Mouse (Mus musculus) neural tube, embryonic 13.5 days (tissue): ENCODE measurements around the gene Lrtm2. TPM values are rescaled to one million over a fixed set of nuclear protein-coding genes. Genes with fewer than 3 reads are reported as not detected.
A peak's percentile ranks its signal among the peaks of the same experiment; 100 is the strongest.
"Not testable (repeated sequence)": the region's sequence is repeated elsewhere in the genome, so short reads cannot be mapped to it uniquely, and the experiment has no call there.

Source experiments
- ATAC-seq: fragments of 200-750 bp; cut with Nextera tagmentation; 2 replicates; pipeline ENCODE4 v1.8.0; 2017; ENCODE audit warnings: low read depth, mild to moderate bottlenecking, moderate TSS enrichment, moderate library complexity
- H3K27ac ChIP-seq: fragments of 300-500 bp; sonication (generic); replicated peaks from 2 replicates; pipeline ENCODE4 v1.5.1; 2015; ENCODE audit warnings: moderate library complexity, mild to moderate bottlenecking, inconsistent platforms
- H3K27me3 ChIP-seq: fragments of 300-500 bp; sonication (generic); 2 replicates; pipeline ENCODE4 v1.6.1; 2015; ENCODE audit warnings: mild to moderate bottlenecking, inconsistent platforms
- H3K36me3 ChIP-seq: fragments of 300-500 bp; sonication (generic); 2 replicates; pipeline ENCODE4 v1.6.1; 2015; ENCODE audit warnings: mild to moderate bottlenecking, inconsistent platforms
- H3K4me1 ChIP-seq: fragments of 300-500 bp; sonication (generic); replicated peaks from 2 replicates; pipeline ENCODE4 v1.6.1; 2015; ENCODE audit warnings: inconsistent platforms
- H3K4me2 ChIP-seq: fragments of 300-500 bp; sonication (generic); 2 replicates; pipeline ENCODE4 v1.6.1; 2015; ENCODE audit warnings: inconsistent platforms, mild to moderate bottlenecking, moderate library complexity
- H3K4me3 ChIP-seq: fragments of 300-500 bp; sonication (generic); 2 replicates; pipeline ENCODE4 v1.5.1; 2015; ENCODE audit warnings: mild to moderate bottlenecking, inconsistent platforms
- H3K9ac ChIP-seq: fragments of 300-500 bp; sonication (generic); 2 replicates; pipeline ENCODE4 v1.6.1; 2015; ENCODE audit warnings: moderate library complexity, mild to moderate bottlenecking, inconsistent platforms
- H3K9me3 ChIP-seq: fragments of 300-500 bp; sonication (generic); 2 replicates; pipeline ENCODE4 v1.6.1; 2016; ENCODE audit warnings: inconsistent platforms
- WGBS: fragments of 180-500 bp; shearing (Covaris S2); methylation state at CpG from one replicate; pipeline ENCODE4 v1.1.7; 2015; 5-methylcytosine and 5-hydroxymethylcytosine counted together
- polyA plus RNA-seq: library from polyadenylated mRNA; unstranded; fragments of >200 nt; fragmentation: Nextera tagmentation; extraction: Ambion mirVana; gene quantifications from 2 replicates; pipeline ENCODE4 v1.2.1, GENCODE M21; 2015

Gene Lrtm2
- 3.4 and 3.8 TPM in 2 replicates for polyA plus RNA-seq

DNA sequence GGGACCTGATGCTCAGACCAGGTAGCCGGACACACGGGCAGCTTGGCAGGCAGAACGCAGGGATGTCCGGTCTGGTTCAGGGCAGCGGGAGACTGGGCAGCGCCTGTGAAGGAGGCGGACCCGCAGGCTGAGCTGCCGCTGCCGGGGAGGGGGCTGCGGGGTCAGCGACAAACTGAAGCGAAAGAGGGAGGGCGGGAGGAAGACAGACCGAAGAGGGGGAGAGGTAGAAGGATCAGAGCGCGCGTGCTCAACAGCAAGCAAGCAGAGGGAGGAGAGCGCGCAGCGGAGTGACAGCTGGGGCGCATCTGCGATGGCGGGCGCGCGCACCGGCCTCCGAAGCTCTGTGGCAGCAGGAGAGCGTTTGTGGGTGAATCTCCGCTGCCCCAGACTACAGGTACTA, at the start of gene Lrtm2:
Lrtm2 (minus strand) TSS at position 261 of the 400 bp plus-strand sequence.
- Histone ChIP-seq H3K4me1 (peaks cover 57% of the 10 kb centered on the region), H3K4me2 (peak within 1 kb of the TSS; percentile 78), H3K9me3 (no peaks in the 10 kb centered on the region), H3K27me3 (peaks cover 59% of the 10 kb centered on the region), H3K4me3 (peak within 1 kb of the TSS; percentile 52), H3K27ac (peak within 1 kb of the TSS; percentile 49), H3K9ac (peak within 1 kb of the TSS; percentile 77), H3K36me3 (no peaks in the 10 kb centered on the region)
- under 1% methylated on average over 28 of the region's 31 CpGs for WGBS
- peak; percentile 25; the same call in 1 of the 2 replicates for ATAC-seq

DNA sequence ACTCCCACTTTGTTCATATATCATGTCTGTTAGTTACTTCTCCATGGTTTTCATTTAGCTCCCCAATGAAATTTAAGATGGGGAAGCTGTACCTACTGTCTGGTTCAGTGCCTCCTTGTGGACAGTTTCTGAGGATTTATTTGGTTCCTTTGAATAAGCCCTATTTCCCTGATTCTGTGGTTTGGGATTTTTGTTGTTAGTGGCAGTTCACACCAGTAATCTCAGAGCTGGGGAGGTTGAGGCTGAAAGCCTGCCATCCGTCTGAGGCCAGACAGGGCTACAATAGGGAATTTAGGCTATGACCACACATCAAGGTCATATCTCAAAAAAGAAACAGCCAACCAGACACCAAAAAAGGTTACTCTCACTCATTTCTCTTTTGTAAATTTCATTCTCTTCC, 48.1 kb upstream of the Lrtm2 start:
- Histone ChIP-seq H3K27me3 (no peaks in the 10 kb centered on the region), H3K4me1 (no peaks in the 10 kb centered on the region), H3K27ac (no peak overlapping the region), H3K36me3 (no peaks in the 10 kb centered on the region), H3K4me3 (no peak overlapping the region), H3K9ac (no peak overlapping the region), H3K4me2 (no peak overlapping the region), H3K9me3 (no peaks in the 10 kb centered on the region)
- no peak for ATAC-seq
- WGBS = 79% methylated on average over 1 of the region's 1 CpGs

DNA sequence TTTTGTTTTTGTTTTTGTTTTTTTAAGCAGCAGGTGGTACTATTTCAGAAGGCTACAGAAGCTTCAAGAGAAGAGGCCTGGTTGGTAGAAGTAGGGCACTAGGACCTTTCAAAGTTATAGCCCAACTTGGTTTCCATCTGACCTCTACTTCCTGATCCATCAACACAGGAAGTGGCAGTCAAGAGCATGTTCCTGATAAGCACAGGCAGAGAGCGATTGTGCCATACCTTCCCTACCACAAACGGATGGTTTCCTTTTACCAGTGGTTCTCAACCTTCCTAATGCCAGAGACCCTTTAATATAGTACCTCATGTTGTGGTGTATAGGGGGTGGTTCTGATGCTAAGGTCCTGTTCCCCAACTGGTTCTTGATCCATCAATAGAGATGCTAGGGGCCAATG, 47.0 kb upstream of the Lrtm2 start:
- no peaks in the 10 kb centered on the region for H3K9me3 ChIP-seq
- no peak overlapping the region for H3K9ac ChIP-seq
- H3K36me3 ChIP-seq = no peaks in the 10 kb centered on the region
- 87% methylated on average over 2 of the region's 2 CpGs for WGBS
- no peak overlapping the region for H3K4me2 ChIP-seq
- no peak overlapping the region for H3K4me3 ChIP-seq
- no peaks in the 10 kb centered on the region for H3K4me1 ChIP-seq
- no peaks in the 10 kb centered on the region for H3K27me3 ChIP-seq
- no peak overlapping the region for H3K27ac ChIP-seq
- ATAC-seq = no peak

DNA sequence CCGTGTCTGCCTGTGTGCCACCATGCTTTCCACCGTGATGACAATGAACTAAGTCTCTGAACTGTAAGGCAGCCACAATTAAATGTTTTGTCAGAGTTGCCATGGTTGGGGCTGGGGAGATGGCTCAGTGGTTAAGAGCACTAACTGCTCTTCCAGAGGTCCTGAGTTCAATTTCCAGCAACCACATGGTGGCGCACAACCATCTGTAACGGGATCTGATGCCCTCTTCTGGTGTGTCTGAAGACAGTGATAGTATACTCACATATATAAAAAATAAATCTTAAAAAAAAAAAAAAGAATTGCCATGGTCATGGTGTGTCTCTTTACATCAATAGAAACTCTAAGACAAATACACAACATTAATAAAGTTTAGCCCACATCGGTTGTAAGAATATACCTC, 44.5 kb upstream of the Lrtm2 start:
- Histone ChIP-seq H3K4me3 (no peak overlapping the region), H3K9me3 (no peaks in the 10 kb centered on the region), H3K9ac (no peak overlapping the region), H3K4me1 (no peaks in the 10 kb centered on the region), H3K36me3 (no peaks in the 10 kb centered on the region), H3K27ac (no peak overlapping the region), H3K27me3 (no peaks in the 10 kb centered on the region), H3K4me2 (no peak overlapping the region)
- ATAC-seq = no peak
- WGBS = 86% methylated on average over 5 of the region's 5 CpGs

DNA sequence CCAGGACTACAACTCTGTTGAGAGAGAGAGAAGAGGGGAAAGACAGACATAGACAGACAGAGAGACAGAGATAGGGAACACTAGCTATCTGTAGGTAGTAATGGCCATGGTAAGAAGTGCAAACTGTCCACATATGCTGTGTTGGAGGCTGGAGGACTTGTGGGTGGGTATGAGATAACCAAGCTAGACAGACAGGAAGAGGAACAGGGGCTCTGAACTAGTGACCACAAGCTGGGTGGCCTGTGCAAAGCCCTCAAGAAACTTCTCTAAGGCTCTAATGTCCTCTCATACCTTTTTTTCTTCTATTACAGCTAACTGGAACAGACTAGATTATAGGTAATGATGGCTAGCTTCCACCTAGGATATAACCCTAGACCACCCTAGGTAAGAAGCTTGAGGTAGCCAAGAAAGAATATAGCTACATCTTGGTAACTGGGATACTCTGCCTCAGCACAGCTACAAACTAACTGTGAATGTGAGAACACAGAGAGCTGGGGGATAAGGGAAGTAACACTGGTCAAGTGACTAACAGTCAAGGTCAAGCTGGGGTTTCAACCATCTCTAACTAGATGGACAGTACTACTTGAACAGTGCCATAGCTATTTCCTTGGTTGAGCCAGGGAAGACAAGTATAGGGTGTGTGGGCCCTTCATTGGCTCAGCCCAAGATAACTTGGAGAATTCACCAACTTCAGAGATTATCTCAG, 42.6 kb upstream of the Lrtm2 start:
- no peak overlapping the region for H3K9ac ChIP-seq
- no peaks in the 10 kb centered on the region for H3K4me1 ChIP-seq
- H3K9me3 ChIP-seq = no peaks in the 10 kb centered on the region
- H3K27ac ChIP-seq = no peak overlapping the region
- no peaks in the 10 kb centered on the region for H3K27me3 ChIP-seq
- H3K4me2 ChIP-seq = no peak overlapping the region
- ATAC-seq = no peak
- no peak overlapping the region for H3K4me3 ChIP-seq
- 0 out of 2 replicates have a peak, but pooled peaks cover 4% of the 10 kb centered on the region for H3K36me3 ChIP-seq

DNA sequence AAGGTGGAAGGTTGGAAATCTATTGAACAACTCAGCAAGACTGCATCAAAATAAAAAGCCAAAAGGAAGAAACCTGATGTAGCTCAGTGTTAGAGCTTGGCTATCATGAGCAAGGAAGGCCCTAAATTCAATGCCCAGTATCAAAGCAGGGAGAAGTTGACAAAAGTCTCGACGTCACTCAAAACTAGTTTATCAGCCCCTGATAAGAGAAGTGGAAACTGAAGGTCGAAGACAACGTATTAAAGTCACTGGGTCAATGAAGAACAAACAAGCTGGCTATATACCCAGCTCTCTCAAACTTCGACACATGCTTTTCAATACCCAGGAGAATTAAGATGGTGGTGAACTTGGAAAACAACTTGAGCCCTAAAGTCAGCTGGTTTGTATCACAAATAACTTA, 41.7 kb upstream of the Lrtm2 start:
- Histone ChIP-seq H3K4me3 (no peak overlapping the region), H3K4me1 (no peaks in the 10 kb centered on the region), H3K4me2 (no peak overlapping the region), H3K27me3 (no peaks in the 10 kb centered on the region), H3K9me3 (no peaks in the 10 kb centered on the region), H3K36me3 (0 out of 2 replicates have a peak, but pooled peaks cover 10% of the 10 kb centered on the region), H3K27ac (no peak overlapping the region), H3K9ac (no peak overlapping the region)
- WGBS = 89% methylated on average over 5 of the region's 5 CpGs
- ATAC-seq = no peak

DNA sequence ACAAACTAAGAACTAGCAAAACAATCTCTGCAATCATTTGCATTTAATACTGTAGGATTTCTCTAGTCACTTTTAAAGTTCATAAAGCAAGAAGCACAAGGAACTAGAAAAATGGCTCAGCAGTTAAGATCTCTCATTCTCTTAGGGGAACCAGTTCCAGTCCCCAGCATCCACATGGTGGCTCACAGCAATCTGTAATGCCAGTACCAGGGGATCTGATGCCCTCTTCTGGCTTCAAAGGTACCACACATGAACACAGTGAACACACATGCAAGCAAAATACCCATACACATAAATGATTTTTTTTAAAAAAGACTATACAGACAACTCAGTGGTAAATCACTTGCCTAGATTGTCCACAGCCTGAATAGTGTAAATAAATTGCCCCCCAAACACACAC, 41.1 kb upstream of the Lrtm2 start:
- no peaks in the 10 kb centered on the region for H3K4me1 ChIP-seq
- peaks cover 11% of the 10 kb centered on the region; the same call in 1 of the 2 replicates for H3K36me3 ChIP-seq
- H3K27me3 ChIP-seq = no peaks in the 10 kb centered on the region
- H3K4me3 ChIP-seq = no peak overlapping the region
- no peak overlapping the region for H3K9ac ChIP-seq
- H3K27ac ChIP-seq = no peak overlapping the region
- H3K4me2 ChIP-seq = no peak overlapping the region
- ATAC-seq = no peak
- H3K9me3 ChIP-seq = no peaks in the 10 kb centered on the region

DNA sequence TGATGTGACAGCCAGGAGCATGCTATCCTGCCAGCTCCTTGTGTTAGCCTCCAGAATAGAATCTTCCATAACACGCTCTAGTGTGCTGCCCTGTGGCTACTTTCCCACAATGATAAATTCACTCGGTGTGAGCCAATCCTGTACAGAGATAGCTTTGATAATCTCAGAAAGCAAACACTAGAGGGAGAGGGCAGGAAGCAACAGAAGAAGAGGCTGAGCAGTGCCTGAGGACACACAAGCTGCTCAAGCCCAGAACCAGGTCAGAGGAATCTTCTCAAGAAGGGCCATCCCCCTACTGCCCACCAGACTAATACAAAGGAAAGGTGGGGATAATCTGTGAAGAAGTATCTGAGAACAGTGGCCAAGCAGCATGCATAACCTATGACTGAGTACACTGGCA, 36.8 kb upstream of the Lrtm2 start:
- Histone ChIP-seq H3K9ac (no peak overlapping the region), H3K9me3 (no peaks in the 10 kb centered on the region), H3K4me2 (no peak overlapping the region), H3K27ac (no peak overlapping the region), H3K36me3 (peaks cover 42% of the 10 kb centered on the region), H3K4me3 (no peak overlapping the region), H3K4me1 (no peaks in the 10 kb centered on the region), H3K27me3 (no peaks in the 10 kb centered on the region)
- WGBS = 98% methylated on average over 2 of the region's 2 CpGs
- ATAC-seq = no peak

DNA sequence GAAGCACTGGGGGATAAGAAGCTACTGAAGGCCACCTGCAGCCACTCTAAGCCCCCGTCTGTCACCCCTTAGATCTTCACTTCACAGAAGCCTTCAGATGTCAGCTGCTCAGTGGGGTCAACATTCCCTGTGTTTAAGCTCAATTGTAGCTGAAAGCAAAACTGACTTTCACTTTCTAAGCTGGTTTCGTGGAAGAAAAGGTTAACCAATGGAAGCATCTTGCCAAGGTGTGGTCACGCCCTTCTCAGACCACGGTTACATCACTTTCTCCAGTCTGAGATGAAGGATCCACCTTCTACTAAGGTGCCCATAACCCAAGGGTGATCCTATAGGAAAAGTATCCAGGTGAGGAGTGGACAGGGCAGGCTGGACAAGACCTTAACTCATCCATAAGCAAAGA, 36.2 kb upstream of the Lrtm2 start:
- H3K4me1 ChIP-seq, H3K4me3 ChIP-seq, H3K9ac ChIP-seq, H3K9me3 ChIP-seq, H3K27ac ChIP-seq, H3K27me3 ChIP-seq, ATAC-seq, H3K4me2 ChIP-seq: not testable (repeated sequence)
- WGBS = 82% methylated on average over 4 of the region's 4 CpGs
- peaks cover 44% of the 10 kb centered on the region for H3K36me3 ChIP-seq

DNA sequence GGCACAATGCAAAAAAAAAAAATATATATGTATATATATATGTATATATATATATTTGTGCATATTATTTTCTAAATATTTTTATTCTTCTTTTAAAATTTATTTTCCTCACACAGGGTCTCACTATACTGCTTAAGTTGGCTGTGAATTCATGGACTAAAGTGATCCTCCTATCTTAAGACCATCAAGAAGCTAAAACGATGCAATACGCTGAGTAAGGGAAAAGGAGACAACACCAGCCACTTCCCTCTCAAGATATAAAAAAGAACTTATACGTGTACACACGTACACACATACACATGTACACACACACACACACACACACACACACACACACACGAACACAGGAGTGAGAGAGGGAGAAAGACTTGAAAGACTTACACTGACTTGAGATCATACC, 33.0 kb upstream of the Lrtm2 start:
- Histone ChIP-seq H3K4me3 (no peak overlapping the region), H3K9me3 (no peaks in the 10 kb centered on the region), H3K4me2 (no peak overlapping the region), H3K9ac (no peak overlapping the region), H3K27ac (no peak overlapping the region), H3K4me1 (no peaks in the 10 kb centered on the region), H3K27me3 (no peaks in the 10 kb centered on the region), H3K36me3 (peaks cover 69% of the 10 kb centered on the region)
- WGBS = 93% methylated on average over 5 of the region's 5 CpGs
- no peak for ATAC-seq

DNA sequence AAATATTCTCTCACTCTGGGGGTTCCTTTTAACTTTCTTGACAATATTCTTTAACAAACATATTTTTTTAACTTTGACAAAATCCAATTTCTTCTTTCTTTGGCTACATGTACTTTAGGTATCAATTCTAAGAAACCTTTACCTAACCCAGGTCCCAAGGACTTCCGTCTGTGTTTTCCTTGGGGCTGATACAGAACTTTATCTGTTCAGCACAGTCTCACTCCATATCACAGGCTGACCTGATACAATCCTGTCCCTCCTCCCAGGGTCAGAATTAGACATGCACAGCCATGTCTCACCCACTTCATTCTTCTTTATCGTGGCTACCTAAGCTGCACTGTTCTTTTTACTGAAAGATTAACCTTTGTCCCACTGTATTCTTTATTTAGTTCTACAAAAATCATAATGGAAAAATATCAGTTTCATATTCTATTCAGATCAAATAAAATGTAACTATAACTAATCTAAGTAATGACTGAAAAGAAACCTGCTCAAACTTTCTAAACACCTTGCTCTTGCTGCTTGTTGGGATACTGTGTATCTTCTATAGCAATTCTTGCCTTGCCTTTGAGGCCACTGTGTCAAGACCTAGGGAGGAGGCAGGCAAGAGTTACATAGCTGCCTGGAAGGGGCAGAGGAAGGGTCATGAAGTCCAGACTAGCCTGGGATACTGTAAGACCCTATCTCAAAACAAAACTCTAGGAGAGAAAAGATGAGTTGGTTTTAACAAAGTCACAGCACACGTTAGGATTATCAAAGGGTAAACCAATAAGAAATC, 30.5 kb upstream of the Lrtm2 start:
- 93% methylated on average over 3 of the region's 3 CpGs for WGBS
- no peak for ATAC-seq
- Histone ChIP-seq H3K9me3 (no peaks in the 10 kb centered on the region), H3K4me3 (no peak overlapping the region), H3K27me3 (no peaks in the 10 kb centered on the region), H3K4me2 (no peak overlapping the region), H3K36me3 (peaks cover 80% of the 10 kb centered on the region), H3K27ac (no peak overlapping the region), H3K9ac (no peak overlapping the region), H3K4me1 (no peaks in the 10 kb centered on the region)

DNA sequence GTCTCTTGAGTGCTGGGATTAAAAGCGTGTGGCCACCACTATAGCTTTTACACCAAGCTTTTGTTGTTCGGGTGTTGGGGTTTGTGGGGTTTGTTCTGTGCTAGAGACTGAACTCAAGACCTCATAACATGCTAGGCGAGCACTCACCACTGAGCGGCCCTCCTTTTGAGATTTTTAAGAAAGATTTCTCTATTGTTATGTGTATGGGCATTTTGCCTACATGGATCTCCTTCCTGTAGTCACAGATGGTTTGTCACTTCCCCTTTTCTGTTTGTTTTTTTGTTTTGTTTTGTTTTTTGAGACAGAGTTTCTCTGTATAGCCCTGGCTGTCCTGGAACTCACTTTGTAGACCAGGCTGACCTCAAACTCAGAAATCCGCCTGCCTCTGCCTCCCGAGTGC, 29.7 kb upstream of the Lrtm2 start:
- H3K9me3 ChIP-seq, H3K4me2 ChIP-seq, ATAC-seq, H3K4me3 ChIP-seq, H3K27me3 ChIP-seq, H3K27ac ChIP-seq, H3K9ac ChIP-seq, H3K4me1 ChIP-seq: not testable (repeated sequence)
- peaks cover 81% of the 10 kb centered on the region for H3K36me3 ChIP-seq
- WGBS = 90% methylated on average over 6 of the region's 6 CpGs
